Mouse (Mus musculus) myocyte (in vitro differentiated cells): ENCODE measurements around the gene Plppr4.

Source experiments
- E2F4 ChIP-seq: IDR thresholded peaks from one replicate; pipeline ENCODE4 v1.6.1; 2011; ENCODE audit warnings: mild to moderate bottlenecking, control low read depth, moderate library complexity; ENCODE audit not compliant: insufficient read depth
- MYOD1 ChIP-seq, 3 experiments: IDR thresholded peaks; one replicate each; pipeline ENCODE4 v1.6.1; 2011; ENCODE audit warnings: control low read depth in 2 of 3, low read depth in 2 of 3, mild to moderate bottlenecking in 2 of 3, moderate library complexity in 1 of 3; ENCODE audit not compliant: insufficient read length in 2 of 3, control insufficient read depth in 1 of 3
- POLR2A ChIP-seq: IDR thresholded peaks from one replicate; pipeline ENCODE4 v1.6.1; 2011; ENCODE audit warnings: low read depth, mild to moderate bottlenecking, control low read depth, moderate library complexity; ENCODE audit not compliant: insufficient read length
- TCF12 ChIP-seq: IDR thresholded peaks from one replicate; pipeline ENCODE4 v1.6.1; 2011; ENCODE audit warnings: mild to moderate bottlenecking, control low read depth; ENCODE audit not compliant: poor library complexity, insufficient read depth, severe bottlenecking

- TF ChIP-seq POLR2A, result no peak
- no peak for TF ChIP-seq MYOD1 (IDR thresholded peaks at IDR 0.05; ENCODE audit: control insufficient read depth in 1 of 3, insufficient read length in 2 of 3, low read depth in 2 of 3)
- no peak for TF ChIP-seq E2F4
- TF ChIP-seq TCF12, result no peak
These were observed 62.9 kb downstream of the Plppr4 start for GRCm38 (mm10) chr3:117297735-117298134.
